Mouse (Mus musculus) G1E (cell line): ENCODE results near the gene Fggy.

Experiments
- CTCF ChIP-seq: IDR thresholded peaks from 2 replicates; pipeline ENCODE4 v1.5.1; 2012; ENCODE audit warnings: low read depth, low read length, inconsistent platforms, mixed read lengths
- TAL1 ChIP-seq: conservative IDR thresholded peaks from 2 replicates; pipeline ENCODE4 v1.6.1; 2012; ENCODE audit warnings: low read depth, low read length, inconsistent platforms, mixed read lengths

DNA sequence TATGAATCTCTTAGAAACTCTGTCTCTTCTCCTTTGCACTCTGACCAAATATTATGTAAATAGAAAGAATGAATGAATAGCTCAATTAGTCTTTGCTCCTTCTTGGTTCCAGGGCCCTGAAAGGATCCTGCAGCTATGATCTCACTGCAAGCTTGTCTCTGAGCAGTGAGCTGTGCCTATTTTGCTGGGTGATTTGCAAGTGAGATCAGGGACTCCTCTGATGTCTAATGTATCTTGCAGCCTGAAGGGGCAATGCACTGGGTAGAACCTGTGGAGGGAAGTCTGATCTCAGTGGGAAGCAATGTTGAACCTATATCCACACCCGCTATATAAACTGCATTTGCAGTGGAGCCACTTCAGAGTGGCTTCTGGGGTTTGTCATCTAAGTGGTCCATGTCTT lies 53.4 kb downstream of the Fggy start:
- TF ChIP-seq TAL1 = no peak
- no peak for TF ChIP-seq CTCF
